Mouse (Mus musculus): ENCODE results near the gene Pgpep1. TPM values are rescaled to one million over a fixed set of nuclear protein-coding genes. Genes with fewer than 3 reads are reported as not detected.
A peak's percentile ranks its signal among the peaks of the same experiment; 100 is the strongest.

Pgpep1 gene
- polyA plus RNA-seq, 1 experiment from 2014 or later, result 102 TPM

- H3K27me3 ChIP-seq, result no peaks in the 10 kb centered on the region
- peak within 1 kb of the TSS; percentile 100 for H3K9ac ChIP-seq
- peak within 1 kb of the TSS; percentile 89 for H3K4me2 ChIP-seq
- peak; percentile 88 for ATAC-seq (ENCODE audit: low read depth)
- H3K27ac ChIP-seq (replicated peaks), result peak within 1 kb of the TSS; percentile 99
- H3K4me3 ChIP-seq, result peak within 1 kb of the TSS; percentile 97
- under 1% methylated on average over 69 of the region's 69 CpGs for WGBS
- peaks cover 16% of the 10 kb centered on the region for H3K36me3 ChIP-seq
- H3K9me3 ChIP-seq, result no peaks in the 10 kb centered on the region
- H3K4me1 ChIP-seq (replicated peaks), result peaks cover 63% of the 10 kb centered on the region
Measured at GRCm38 (mm10) chr8:70698310-70699109, 38.3 kb upstream of the Pgpep1 start, which contains the start of gene Jund. Gene Jund, plus strand, starts transcription at chr8:70698949.

DNA sequence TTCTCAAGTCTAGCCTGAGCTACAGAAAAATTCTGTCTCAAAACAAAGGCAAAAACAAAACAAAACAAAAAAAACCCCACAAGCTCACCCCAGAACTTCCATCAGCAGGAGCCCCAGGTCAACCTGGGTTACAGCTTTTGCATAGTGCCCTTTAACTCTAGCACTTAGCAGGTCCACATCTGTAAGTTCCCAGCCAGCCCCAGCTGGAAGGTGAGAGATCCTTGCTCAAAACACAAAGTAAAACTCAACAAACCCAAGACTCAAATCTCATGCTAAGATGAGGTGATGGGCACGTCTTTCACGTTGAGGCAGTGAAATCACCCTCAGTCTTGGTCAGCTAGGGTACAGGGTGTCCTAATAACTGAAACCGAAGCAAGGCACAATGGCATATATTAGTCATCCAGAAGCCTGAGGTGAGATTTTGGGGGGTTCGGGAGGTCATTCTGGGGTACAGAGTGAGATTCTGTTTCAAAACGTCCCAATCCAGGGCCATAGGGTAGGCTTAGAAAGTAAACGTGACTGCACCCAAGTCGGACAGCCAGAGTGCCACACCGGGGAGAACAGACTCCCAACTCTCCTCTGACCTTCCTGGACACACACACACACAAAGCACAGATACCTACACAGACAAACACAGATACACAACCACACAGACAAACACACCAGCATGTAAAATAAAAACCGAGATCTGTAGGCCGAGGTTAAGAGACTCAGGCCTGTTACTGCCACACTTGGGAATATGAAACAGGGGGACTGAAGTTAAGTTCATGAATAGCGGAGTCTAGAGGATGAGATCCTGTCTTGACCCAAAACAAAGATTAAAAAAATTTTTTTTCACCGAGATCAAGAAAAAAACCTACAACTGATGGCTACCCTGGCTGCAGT, 37.4 kb upstream of the Pgpep1 start:
- no peaks in the 10 kb centered on the region for H3K9me3 ChIP-seq
- peak overlapping the region; percentile 66 for H3K9ac ChIP-seq
- peak overlapping the region; percentile 97 for H3K4me3 ChIP-seq
- H3K27me3 ChIP-seq, result no peaks in the 10 kb centered on the region
- peak overlapping the region; percentile 60 for H3K4me2 ChIP-seq
- peak overlapping the region; percentile 99 for H3K27ac ChIP-seq (replicated peaks)
- peaks cover 55% of the 10 kb centered on the region for H3K4me1 ChIP-seq (replicated peaks)
- H3K36me3 ChIP-seq, result 0 out of 2 replicates have a peak, but pooled peaks cover 7% of the 10 kb centered on the region
- no peak for ATAC-seq (ENCODE audit: low read depth)
- 76% methylated on average over 12 of the region's 12 CpGs for WGBS

DNA sequence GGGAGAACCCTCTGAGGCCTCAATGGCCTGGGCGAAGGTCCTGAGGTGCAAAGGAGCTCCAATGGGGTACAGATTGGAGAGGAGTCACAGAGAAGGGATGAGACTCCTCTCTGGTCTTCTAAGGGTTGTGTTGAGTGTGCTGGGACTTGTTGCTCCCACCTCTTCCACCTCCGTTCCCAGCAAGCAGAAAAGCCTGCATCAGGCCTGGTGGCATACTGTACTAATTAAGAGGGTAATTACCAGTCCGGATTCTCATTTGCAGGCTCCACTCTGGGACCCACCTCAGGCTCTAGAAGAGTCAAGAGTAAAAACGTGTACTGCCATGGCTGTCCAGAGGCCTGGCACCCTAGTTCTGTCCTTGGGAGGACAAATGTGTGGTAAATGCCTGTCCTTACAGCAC, 36.8 kb upstream of the Pgpep1 start:
- H3K27ac ChIP-seq (replicated peaks), result peak overlapping the region; percentile 99
- no peak for ATAC-seq (ENCODE audit: low read depth)
- 0 out of 2 replicates have a peak, but pooled peaks cover under 1% of the 10 kb centered on the region for H3K36me3 ChIP-seq
- peak overlapping the region; percentile 60 for H3K4me2 ChIP-seq
- H3K4me3 ChIP-seq, result peak overlapping the region; percentile 23
- H3K27me3 ChIP-seq, result no peaks in the 10 kb centered on the region
- H3K9ac ChIP-seq, result peak overlapping the region; percentile 62
- H3K4me1 ChIP-seq (replicated peaks), result peaks cover 55% of the 10 kb centered on the region
- no peaks in the 10 kb centered on the region for H3K9me3 ChIP-seq
- WGBS, result 37% methylated on average over 4 of the region's 4 CpGs

DNA sequence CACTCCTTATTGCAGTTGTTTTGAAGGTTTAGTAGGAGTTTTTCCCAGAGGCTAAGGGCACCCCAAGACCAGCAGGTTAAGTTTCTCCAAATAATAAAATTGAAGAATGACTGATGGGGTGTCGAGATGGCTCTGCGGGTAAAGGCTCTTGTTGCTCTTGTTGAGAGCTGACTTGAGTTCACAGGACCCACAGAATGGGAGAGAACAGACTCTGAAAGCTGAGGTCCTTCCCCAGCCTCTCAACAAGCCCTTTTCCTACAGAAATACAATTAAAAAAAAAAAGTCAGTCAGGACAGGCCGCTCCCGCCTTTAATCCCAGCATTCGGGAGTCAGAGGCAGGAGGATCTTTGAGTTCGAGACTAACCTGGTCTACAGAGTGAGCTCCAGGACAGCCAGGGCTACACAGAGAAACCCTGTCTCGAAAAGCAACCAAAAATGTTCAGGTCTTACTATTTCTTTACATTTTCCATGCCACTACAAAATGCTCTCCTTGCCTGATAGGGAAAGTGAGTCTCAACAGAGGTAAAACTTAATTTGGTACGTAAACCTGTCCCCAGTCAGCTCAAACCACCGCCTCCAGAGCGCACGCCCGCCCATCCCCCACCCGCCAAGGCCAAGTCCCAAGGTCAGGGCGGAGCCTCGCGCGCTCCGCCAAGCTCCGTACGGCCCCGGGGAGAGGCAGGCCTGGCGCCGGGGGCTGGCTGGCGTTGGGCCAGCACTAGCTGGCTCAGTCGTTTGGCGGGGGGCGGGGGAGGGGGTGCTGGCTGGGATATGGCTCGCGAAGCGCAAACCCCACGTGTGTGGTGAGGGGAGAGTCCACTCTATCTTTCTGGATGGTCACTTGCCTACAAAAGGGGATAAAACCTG, 36.1 kb upstream of the Pgpep1 start:
- Histone ChIP-seq H3K9me3 (no peaks in the 10 kb centered on the region), H3K4me1 (replicated peaks) (peaks cover 55% of the 10 kb centered on the region), H3K36me3 (no peaks in the 10 kb centered on the region), H3K4me2 (peak overlapping the region; percentile 60), H3K27ac (replicated peaks) (peak overlapping the region; percentile 99), H3K4me3 (peak overlapping the region; percentile 23), H3K27me3 (no peaks in the 10 kb centered on the region), H3K9ac (peak overlapping the region; percentile 62)
- ATAC-seq (ENCODE audit: low read depth), result no peak
- 4% methylated on average over 31 of the region's 31 CpGs for WGBS

GRCm38 (mm10) chr8:70695318-70696018, 35.3 kb upstream of the Pgpep1 start:
- no peak overlapping the region for H3K9ac ChIP-seq
- no peak for ATAC-seq (ENCODE audit: low read depth)

GRCm38 (mm10) chr8:70693636-70694035, 33.4 kb upstream of the Pgpep1 start:
- no peak overlapping the region for H3K4me2 ChIP-seq
- WGBS, result 83% methylated on average over 5 of the region's 5 CpGs

More at GRCm38 (mm10) chr8:70695318-70696018, 35.3 kb upstream of the Pgpep1 start:
- Histone ChIP-seq H3K4me1 (replicated peaks) (peaks cover 51% of the 10 kb centered on the region), H3K27me3 (no peaks in the 10 kb centered on the region), H3K36me3 (no peaks in the 10 kb centered on the region), H3K9me3 (no peaks in the 10 kb centered on the region), H3K27ac (replicated peaks) (peak overlapping the region; percentile 99), H3K4me2 (peak overlapping the region; percentile 16; the same call in 1 of the 2 replicates), H3K4me3 (no peak overlapping the region)
- WGBS, result 27% methylated on average over 32 of the region's 32 CpGs

DNA sequence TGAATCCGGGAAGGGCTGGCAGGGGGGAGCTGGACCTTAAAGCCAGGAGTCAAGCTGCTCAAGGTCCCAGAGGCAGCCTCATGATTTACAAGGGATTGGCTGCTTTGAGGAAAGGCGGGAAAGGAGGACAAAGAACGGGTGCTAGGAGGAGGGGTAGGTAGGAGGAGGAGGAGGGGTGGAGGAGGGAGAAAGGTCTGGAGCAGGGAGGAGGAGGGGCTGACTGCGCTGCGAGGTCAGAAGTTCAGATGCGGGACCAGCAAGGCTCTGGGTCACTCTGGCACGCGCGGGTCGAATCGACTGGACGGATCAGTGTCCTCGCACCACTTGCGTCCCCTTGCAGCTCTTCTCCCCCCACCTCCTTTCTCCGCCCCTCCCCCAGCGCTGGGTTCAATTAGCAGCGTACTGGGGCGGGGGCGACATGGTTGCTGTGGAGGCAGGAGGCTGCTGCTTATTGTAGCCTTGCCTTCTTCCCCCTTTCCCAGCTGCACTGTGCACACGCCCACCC, 31.6 kb upstream of the Pgpep1 start:
- WGBS, result 2% methylated on average over 20 of the region's 20 CpGs
- H3K4me2 ChIP-seq, result peak overlapping the region; percentile 57
- H3K9me3 ChIP-seq, result no peaks in the 10 kb centered on the region
- no peaks in the 10 kb centered on the region for H3K36me3 ChIP-seq
- peak overlapping the region; percentile 35 for H3K4me3 ChIP-seq
- ATAC-seq (ENCODE audit: low read depth), result peak; percentile 47; the same call in 1 of the 2 replicates
- peaks cover 42% of the 10 kb centered on the region for H3K4me1 ChIP-seq (replicated peaks)
- H3K27ac ChIP-seq (replicated peaks), result peak overlapping the region; percentile 74
- peak overlapping the region; percentile 58 for H3K9ac ChIP-seq
- H3K27me3 ChIP-seq, result no peaks in the 10 kb centered on the region

More at GRCm38 (mm10) chr8:70693636-70694035, 33.4 kb upstream of the Pgpep1 start:
- Histone ChIP-seq H3K9me3 (no peaks in the 10 kb centered on the region), H3K27me3 (no peaks in the 10 kb centered on the region), H3K27ac (replicated peaks) (no peak overlapping the region), H3K4me3 (no peak overlapping the region), H3K4me1 (replicated peaks) (peaks cover 57% of the 10 kb centered on the region), H3K36me3 (no peaks in the 10 kb centered on the region), H3K9ac (no peak overlapping the region)
- ATAC-seq (ENCODE audit: low read depth), result no peak

DNA sequence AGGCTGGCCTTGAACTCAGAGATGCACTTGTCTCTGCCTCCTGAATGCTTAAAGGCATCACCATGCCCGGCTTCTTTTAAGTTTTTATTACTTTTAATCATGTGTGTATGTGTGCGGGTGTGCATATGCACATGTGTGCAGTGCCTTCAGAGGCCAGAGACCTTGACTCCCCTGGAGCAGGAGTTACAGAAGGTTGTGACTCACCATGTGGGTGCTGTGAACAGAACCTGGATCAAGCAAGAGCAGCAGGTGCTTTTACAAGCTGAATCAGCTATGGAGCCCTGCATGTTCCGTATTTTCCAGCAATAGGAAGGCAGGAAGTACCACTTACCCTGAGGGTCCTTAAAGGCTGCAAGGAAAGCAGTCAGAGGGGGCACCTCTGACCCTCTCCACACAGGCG, 31.0 kb upstream of the Pgpep1 start:
- Histone ChIP-seq H3K4me2 (peak overlapping the region; percentile 57), H3K36me3 (no peaks in the 10 kb centered on the region), H3K27me3 (no peaks in the 10 kb centered on the region), H3K9ac (peak overlapping the region; percentile 58), H3K4me1 (replicated peaks) (peaks cover 36% of the 10 kb centered on the region), H3K27ac (replicated peaks) (peak overlapping the region; percentile 74), H3K4me3 (peak overlapping the region; percentile 35), H3K9me3 (no peaks in the 10 kb centered on the region)
- ATAC-seq (ENCODE audit: low read depth), result 0 out of 2 replicates have a peak, but pooled peaks have one; percentile 0
- 55% methylated on average over 4 of the region's 4 CpGs for WGBS

DNA sequence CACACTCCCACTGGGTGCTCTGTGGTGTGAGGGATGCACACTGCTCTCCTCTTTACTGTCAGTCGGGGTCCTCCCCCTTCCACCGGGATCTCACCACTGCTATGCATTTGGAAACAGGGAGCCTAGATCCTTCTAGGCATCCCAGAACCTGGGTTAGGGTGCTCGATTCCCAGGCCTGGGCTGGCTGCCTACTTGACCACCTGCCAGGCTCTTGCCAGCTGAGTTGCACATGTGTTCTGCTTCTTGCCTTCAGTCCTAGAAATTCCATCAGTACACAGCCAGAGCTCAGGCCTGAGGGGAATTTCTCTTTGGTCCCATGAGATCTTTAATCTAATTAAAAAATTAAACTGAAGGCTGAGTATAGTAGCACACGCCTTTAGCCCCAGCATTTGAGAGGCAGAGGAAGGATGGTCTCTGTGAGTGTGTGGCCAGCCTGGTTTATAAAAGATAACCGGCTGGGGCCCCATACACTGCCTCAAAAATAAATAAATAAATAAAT, 29.8 kb upstream of the Pgpep1 start:
- Histone ChIP-seq H3K27me3 (no peaks in the 10 kb centered on the region), H3K4me2 (no peak overlapping the region), H3K9me3 (no peaks in the 10 kb centered on the region), H3K36me3 (no peaks in the 10 kb centered on the region), H3K4me1 (replicated peaks) (peaks cover 23% of the 10 kb centered on the region), H3K9ac (no peak overlapping the region), H3K4me3 (no peak overlapping the region), H3K27ac (replicated peaks) (0 out of 2 replicates have a peak overlapping the region, but pooled peaks have one; percentile 38)
- no peak for ATAC-seq (ENCODE audit: low read depth)
- WGBS, result 68% methylated on average over 5 of the region's 5 CpGs

- ATAC-seq (ENCODE audit: low read depth), result no peak
- peaks cover 29% of the 10 kb centered on the region for H3K4me1 ChIP-seq (replicated peaks)
- no peaks in the 10 kb centered on the region for H3K9me3 ChIP-seq
- no peaks in the 10 kb centered on the region for H3K36me3 ChIP-seq
- 90% methylated on average over 3 of the region's 3 CpGs for WGBS
- H3K9ac ChIP-seq, result no peak overlapping the region
- no peaks in the 10 kb centered on the region for H3K27me3 ChIP-seq
- no peak overlapping the region for H3K27ac ChIP-seq (replicated peaks)
- H3K4me2 ChIP-seq, result no peak overlapping the region
- no peak overlapping the region for H3K4me3 ChIP-seq
Measured at GRCm38 (mm10) chr8:70688136-70688535, 27.9 kb upstream of the Pgpep1 start.

All from neural tube, embryonic 13.5 days (tissue).